Mouse (Mus musculus) adrenal gland, postnatal 10 days (tissue): ENCODE measurements at regions not wholly inside any gene's neighbourhood (a gene's known extent, or its start where the extent isn't known, plus 50 kb on each side); places are given as distances from the start of the nearest gene placed in this dataset.

ENCODE experiments used
- DNase-seq: peaks from one replicate; pipeline ENCODE4 v3.0.0; 2021; ENCODE audit warnings: mixed read lengths

DNA sequence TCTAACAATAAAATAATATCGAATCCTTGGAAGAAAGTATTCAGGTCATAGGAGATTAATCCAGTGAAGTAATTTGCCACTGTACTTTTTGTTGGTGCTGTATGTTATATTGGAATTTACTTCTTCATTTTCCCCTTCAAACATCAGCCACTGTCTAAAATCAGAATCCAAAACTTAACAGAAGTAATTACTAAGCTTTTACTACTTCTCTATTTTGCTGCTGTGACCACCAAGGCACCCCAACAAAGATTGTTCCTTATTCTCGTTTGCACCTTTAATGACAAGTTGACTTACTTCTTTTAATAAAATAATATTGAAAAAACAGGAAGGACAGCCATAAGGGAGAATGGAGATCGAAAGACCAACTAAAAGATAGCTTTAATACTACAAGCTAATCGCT is 1130.1 kb upstream of the Cited2 start:
- DNase-seq: no peak

DNA sequence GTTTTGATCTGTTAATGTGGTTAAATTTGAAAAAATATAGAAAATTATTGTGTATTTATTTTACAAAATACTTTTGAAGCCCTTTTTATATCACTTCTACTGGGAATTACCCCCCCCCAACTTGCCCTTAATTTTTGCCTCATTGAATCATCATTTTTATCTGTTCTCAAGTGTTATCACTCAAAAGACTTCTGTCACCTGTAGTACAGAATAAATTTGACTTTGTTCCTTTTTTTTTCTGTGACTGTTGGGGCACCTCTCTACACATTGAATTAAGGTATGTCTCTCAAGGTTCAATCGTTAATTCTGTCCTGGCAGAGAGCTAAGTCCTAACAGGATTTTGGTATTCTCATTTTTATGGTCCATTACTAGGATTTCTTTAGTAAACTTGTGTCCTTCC is 1123.0 kb upstream of the Cited2 start:
- no peak for DNase-seq

DNA sequence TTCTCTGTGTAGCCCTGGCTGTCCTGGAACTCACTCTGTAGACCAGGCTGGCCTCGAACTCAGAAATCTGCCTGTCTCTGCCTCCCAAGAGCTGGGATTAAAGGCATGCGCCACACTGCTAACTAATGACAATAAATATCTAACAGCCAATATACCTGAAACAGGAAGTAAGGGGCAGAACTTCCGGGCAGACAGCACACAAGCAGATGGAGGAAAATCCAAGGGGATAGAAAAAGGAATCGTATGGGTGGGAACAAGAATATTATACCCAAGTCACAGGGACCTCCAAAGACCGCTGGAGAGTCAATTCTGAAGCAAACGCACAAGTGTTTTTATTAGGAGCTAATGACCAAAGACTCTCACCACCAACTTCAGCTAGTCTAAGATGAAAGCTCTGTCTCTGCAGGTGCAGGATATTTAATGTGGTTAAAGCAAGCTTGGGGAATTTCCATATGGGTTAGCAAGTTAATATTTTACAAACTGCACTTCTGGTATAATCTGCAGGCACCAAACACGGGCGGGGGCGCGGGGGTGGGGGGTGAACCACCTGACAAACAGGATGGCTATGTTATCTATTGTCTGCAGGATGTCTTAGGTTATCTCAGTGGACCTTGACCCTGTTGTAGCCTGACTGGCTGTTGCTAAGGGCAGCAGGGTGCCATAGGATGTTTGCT is 1122.3 kb upstream of the Cited2 start:
- DNase-seq: no peak

DNA sequence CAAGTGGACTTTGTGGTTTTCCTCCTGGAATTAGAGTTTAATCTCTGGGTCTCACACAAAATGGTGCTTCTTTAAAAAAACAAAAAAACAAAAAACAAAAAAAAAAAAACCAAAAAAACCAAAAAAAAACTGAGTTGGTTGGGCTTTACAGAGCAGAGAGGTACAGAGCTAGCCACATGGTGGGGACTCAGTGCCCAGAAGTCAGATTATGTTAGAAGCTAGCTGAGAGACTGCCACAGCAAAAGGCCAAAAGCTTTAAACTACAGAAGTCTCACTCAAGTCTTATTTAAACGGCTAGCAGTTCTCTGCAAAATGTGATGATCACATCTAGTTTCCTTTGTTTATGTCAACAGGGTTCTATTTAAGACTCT is 1121.8 kb upstream of the Cited2 start:
- DNase-seq: no peak

DNA sequence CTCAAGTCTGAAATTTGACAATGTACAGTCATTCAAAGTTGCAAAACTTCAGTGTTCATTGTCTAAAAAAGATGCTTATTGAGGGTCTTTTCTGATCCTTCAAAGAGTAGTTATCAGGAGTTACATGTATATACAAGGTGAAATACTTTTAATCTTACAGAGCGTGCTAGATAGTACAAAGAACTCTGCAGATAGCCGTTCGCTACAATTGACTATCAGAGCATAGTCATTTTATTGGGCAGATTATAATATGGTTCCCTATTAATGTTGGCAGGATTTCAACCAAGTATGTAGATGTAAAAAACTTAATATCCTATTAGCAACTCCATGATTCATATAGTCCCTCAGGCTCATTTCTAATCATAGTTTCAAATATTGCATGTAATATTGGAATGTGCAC is 1114.7 kb upstream of the Cited2 start:
- no peak for DNase-seq

DNA sequence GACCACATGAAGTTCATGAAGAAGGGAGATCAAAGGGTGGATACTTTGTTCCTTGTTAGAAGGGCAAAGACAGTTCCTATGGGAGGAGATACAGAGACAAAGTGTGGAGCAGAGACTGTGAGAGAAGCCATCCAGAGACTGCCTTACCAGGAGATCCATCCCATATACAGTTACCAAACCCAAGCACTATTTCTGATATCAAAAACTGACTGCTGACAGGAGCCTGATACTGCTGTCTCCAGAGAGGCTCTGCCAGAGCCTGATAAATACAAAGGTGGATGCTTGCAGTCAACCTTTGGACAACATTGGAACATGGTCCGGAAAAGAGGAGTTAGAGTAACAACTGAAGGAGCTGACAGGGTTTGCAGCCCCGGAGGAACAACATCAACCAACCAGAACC is 1104.3 kb upstream of the Cited2 start:
- DNase-seq: no peak

DNA sequence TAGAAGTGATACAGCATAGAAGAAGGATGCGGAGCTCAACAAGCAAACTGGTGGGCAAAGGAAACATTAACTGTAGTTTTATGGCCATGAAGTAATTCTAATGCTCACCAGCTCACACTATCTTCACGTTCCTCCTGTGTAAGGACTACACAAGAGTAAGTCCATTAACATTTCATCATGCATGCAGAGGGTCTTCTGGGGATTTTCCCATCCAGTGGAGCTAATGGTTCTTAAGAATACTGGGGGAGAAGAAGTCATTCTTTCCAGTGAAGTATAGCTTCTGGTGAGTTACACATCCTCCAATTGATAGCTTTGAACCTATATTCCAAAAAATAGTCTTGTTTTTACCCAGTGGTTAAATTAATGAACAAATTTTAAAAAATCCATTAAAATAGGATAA is 1103.4 kb upstream of the Cited2 start:
- DNase-seq: no peak

DNA sequence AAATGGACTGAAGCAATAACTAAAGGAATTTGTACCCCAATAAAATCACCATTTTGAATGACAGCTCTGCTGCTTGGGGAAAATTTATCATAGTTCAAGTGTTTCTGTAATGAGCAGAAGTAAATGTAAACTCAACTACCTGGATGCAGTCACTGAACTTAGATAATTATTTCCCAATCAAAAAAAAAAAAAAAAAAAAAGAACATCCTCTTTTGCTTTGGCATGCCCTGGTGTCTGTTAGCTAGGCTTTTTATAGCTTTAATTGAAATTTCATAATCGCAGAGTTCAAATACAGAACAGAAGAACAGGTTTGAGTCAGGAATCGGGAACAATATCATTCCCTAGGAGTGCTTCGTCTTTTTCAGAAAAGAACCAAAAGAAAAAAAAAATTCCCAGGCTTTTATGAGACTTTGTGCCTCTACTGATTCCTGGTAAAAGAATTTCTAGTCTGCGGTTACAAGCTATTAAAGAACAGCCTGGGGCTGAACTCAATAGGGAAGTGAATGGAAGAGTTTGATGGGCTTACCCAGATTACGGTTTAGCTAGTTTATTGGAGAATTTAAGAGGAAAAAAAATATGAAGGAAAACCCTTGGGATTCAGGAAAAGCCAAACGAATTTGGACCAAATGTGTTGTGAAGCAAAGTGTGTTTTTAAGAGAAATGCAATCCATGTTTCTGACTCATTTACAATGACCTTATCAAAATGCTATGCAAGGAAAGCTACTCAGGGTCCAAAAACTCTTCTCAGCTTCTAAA is 1102.0 kb upstream of the Cited2 start:
- DNase-seq: no peak

DNA sequence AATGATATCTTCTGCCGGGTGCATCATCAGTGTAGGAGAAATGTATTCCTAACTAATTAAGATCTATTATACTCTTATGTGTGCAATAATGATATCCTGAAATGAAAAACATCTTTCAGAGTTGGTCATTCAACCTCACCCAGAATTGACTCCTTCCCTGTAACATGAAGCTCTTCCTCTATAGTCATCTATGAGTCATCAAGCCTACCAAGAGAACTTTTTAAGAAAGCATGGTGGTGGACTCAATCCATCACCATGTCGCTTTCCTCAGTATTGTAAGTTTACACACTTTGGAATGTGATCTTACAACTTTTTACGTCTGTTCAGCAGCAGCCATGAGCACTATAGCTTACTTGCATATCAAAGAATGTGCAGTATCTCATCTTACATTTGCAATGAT is 1100.2 kb upstream of the Cited2 start:
- DNase-seq: no peak

DNA sequence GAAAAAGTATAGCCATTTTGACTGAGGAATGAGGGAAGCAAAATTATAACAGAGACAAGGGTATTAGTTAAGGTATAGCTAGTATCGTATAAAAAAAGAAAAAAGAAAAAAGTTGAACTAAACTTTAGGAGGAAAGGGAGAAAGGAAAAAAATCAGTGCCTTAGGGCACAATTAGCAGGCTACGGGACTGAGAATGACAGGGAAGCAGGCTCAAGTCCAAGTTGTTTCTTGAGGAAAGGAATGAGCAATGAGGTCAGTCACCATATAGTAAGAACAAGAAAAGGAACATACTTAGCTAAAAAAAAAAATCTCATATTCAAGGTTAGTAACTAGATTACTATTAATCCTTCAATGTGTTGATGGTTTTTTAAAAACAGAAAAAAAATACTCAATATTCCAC is 1089.8 kb upstream of the Cited2 start:
- no peak for DNase-seq

DNA sequence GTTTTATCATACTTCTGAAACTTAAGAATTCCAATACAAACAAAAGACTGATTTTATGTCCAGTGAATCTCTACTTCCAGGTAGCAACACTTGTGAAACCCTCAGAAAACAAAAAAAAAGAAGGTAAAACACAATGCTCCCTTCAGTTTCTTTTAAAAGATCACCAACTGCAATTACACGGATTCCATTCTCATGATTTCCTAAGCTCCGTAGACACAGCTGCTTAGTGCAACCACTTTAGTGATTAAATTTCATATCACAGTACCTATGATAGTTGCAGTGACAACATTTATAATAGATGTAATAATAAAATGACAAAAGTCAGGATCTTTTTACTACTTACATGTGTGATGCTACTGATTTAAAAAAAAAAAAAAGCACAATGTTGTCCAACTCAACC is 1087.6 kb upstream of the Cited2 start:
- DNase-seq: no peak

DNA sequence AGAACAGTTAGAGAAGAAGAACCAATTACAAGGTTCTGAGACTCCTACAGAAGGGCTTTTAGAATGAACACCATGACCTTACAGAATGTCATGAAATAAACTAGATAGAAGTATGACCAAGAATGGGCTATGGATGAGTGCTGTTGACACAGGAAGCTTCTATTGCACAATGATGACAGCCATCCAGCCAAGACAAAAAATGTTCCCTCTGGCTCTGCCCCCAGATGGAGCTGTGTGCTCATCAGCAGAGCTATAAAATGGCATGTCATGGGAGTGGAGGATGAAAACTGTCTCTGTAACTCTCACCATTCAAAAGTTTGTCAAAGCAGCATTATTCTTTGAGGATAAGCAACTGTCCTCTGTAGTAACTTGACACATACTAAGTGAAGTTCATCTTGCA is 1086.0 kb upstream of the Cited2 start:
- DNase-seq: peak; percentile 43

DNA sequence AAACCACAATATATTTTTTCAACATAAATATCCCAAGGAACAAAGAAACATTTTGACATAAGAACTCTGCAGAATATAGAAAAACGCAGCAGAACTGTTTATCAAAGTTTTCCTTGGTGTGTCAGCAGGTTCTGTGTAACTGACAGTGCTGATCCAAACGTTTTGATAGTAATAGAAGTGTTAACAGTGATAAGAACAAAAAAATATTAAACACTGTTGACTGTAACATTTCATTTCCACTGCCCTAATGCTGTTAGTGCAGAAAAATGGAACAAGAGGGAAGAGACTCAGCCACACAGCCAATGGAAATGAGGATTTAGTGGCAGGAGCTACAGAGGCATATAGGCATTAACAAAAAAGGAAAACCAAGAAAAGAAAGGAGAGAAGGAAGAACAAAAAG is 1084.9 kb upstream of the Cited2 start:
- no peak for DNase-seq

DNA sequence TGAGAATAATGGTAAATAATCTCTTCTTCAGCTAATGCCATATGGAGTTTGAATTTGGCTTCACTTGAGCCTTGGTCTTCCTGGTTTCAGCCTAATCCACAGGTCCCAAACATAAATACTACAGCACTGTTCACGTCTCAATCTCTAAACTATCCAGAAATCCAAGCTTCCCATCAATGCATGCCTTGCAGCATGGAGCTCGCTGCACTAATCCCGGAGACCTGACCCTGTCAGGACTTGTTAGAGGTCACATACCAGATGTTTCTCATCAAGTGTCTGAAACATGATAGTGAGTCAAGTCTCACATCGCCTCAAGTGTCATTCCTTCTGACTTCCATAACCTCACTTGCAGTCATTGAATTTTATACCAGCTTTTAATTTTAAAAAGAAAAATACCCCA is 1082.9 kb upstream of the Cited2 start:
- DNase-seq: no peak

DNA sequence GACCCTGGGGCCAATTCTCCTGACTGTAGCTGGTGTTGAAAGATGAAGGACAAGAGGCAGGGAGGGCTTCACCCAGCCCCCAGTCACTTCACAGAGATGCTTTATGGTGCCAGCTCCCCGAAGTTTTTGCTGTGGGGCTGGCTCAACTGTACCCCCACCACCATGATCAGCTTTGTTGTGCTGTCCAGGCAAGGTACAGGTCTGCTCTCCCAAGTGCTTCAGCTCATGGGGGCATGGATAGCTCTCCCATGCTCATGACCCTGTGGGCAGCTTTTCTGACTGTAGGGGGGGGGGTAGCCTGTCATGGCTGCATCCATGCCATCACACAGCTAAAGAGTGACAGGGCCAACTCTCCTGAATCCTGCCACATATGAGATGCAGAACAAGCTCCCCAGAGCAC is 1072.9 kb upstream of the Cited2 start:
- DNase-seq: no peak

DNA sequence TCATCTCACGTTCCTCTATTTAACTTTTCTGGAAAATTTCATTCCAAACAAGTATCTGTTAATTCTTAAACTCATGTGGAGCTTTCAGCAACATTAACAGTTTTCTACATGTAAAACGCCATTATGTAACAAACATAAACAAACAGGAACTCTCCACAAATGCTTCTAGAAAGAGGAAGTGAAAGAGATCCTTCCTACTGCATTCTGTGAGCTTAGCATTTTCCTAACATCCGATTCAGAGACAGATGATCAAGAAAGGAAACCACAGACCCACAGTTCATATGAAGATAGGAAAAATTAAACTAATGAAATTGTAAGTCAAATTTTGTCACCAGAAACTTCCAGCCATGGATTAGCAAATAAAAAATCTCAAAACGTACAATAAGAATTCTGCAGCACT is 1070.6 kb upstream of the Cited2 start:
- DNase-seq: no peak

DNA sequence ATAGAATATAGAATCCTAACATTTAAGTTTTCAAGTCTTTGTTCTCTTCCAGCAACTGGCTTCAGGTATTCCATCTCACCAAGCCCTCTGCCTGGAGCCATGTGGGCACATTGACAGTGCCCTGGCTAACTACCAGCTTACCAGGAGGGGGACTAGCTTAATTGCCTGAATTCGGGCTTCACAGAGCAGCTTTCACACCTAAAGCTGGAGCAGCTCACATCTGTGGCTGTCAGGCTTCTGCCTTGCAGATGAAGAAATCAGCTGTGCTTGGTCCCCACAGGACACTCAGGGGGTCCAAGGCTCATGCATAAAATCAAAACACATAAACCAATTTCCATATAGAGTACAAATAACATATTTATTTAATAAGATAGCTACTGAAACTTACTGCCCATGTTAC is 1058.5 kb upstream of the Cited2 start:
- no peak for DNase-seq

DNA sequence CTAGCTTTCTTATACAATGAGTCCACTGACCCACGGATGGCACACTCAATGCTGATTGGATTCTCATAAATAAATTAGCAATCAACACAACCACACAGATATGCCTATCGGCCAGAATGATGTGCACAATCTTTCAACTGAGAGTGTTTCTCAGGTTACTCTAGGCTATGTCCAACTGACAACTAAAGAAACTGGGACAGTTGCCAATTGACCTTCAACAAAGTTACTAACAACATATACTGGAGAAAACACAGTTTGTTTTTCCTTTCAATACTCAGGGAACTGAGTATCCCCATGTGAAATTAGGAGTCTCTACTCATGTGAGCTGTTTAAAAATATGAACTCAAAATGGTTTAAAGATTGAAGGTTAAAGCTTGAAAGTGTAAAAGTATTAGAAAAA is 1052.7 kb upstream of the Cited2 start:
- no peak for DNase-seq

DNA sequence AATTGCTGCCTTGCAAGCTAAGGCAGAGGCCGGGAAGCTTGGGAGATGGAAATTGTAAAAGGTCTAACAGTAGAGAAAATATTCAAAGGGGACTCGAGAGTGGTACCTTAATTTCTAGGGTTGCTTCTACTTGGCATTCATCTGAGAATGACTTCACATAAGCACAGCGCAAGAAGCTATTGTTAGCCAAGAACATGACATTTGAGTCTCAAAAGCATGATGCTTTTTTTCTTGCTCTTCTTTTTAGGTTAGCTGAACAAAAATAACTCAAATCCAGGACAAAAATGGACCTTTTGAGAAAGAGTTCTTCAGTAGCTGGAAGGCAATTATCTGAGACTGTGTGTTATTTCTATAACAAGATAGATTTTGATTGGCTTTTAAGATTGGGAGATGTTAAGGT is 1042.0 kb upstream of the Cited2 start:
- DNase-seq: no peak

DNA sequence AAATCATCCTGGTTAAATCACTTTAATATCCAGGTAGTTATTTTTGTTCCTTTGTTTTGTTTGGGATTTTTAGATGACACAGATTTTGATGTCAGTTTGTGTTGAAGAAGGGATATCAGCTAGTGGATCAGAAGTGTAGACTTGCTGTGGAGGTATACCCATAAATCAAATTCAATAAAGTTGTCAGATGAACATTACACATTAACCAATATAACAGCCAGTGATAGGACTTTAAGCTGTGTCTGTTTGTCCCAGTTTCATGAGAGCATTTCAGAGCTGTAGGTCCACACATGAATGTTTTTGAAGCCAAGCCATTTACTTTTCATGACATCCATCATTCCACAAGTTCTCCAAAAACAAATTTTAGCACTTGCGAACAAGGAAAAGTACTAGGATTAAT is 1037.7 kb upstream of the Cited2 start:
- DNase-seq: no peak

DNA sequence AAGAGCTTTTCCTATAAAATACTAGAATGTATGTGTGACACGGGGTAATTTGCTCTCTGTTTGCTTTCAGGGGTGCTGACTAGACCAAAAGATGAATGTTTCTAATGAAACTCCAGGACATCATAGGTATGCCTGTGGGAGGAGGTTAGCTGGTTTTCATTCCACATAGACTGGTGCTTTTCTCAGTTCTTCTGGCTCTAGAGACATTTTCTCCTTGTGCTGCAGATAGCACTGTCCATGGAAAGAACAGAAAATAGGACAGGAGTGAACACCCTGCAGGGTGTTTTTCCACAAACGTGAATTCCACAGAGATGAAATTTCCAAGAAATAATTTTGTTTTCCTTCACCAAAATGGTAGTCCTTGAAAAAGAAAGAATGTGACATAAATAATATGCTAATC is 1016.0 kb upstream of the Cited2 start:
- DNase-seq: no peak

DNA sequence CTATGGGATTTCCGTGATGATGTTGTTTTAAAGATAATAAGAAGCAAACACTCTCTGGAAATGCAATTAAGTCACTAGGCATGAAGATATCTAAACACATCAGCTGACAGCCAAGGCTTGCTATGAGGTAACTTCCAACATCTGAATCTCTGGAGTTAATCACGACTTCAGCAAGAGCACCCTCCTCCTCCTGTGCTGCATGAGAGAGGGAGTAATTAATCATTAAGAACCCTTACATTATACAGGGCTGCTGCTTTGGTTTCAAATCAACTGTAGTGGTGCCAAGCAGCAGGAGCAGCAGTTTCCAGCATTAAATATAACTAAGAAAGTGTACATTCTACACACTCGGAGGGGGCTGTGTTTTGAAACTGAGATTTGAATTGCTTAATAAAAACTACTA is 1009.9 kb upstream of the Cited2 start:
- no peak for DNase-seq

DNA sequence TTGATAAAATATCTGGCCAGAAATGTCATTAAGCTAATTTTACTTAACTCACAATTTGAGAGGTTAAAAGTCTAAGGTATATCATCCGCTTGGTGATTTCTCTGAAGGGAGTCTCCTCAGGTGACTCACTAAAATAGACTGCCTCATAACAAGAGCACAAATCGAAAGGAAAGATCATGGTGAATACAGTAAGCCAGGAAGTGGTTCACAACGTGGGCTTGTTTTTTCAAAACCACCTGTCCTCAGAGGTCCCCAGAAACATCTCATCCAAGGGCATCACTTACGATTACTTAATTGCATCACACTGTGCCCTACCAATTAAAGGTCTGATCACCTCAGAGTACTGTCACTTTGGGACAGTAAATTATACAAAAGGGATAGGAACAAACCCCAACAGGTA is 1009.0 kb upstream of the Cited2 start:
- DNase-seq: no peak

DNA sequence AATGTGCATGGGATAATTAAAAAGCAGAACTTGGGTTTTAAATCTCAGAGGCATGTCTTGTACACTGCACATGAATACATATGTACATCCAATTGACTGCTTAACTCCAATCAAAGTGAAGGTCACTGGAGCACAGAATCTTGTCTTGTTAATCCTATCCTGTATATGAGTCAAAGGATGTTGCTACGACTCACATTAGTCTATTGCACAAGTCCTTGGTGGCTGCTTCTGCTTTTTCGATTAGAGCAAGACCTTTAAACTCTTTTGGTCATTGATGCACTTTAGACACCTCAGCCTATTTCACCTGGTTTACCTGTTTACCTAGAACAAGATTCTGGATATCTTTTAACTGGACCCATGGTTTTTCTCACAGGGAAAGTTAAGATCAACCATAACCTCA is 1008.5 kb upstream of the Cited2 start:
- no peak for DNase-seq

DNA sequence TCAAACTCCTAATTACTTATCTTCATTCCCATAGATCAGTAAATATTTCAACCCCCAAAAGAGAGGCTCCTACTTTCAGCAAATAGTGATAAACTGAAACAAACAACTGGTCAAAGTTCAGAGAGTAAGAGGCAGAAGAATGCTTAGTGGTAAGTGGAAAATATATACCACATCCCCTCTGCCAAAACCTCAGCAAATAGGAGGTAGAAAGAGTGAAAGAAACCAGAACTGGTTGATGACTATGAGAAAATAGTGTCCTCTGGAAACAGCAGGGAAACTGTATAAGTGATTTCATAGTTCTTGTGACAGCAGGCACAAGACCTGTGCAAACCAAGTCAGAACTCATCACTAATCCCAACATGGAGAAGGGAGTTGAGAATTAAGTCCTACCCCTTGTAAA is 980.8 kb upstream of the Cited2 start:
- DNase-seq: no peak
